In genomic region chr2:151941269-151941668, GRCm38 (mm10) we compare ENCODE assay signal across 9 mouse cellular contexts. TPM values are rescaled to one million over a fixed set of nuclear protein-coding genes. Genes with fewer than 3 reads are reported as not detected.
DNase-seq lines count a peak whose midpoint lies in the region; ATAC-seq and TF ChIP-seq lines count a peak whose summit lies in the region.
"Had no signal": no experiment of that assay in that cellular context is flagged by ENCODE, and none has a peak within 500 bp of the region (broad histone marks: within the 10 kb centered on the region; RNA-seq: fewer than 3 reads in every experiment).

No protein-coding gene starts in this region.

- H3K36me3 ChIP-seq in heart, adult 2 months (ENCODE audit: control insufficient read depth, insufficient read depth, low read length), result no peaks in the 10 kb centered on the region
- H3K36me3 ChIP-seq in E14TG2a.4 (ENCODE audit: insufficient read depth, low read length), result no peaks in the 10 kb centered on the region
- H3K36me3 ChIP-seq in forebrain, embryonic 10.5 days (replicated peaks), result no peaks in the 10 kb centered on the region
- H3K36me3 ChIP-seq: neural tube, embryonic 12.5 days had no signal

- no peaks in the 10 kb centered on the region for H3K79me2 ChIP-seq in heart, adult 2 months (replicated peaks; ENCODE audit: control insufficient read depth, insufficient read depth, low read length)

- DNase-seq in heart, adult 2 months, result peak; percentile 56 to 73
- no peak for DNase-seq in heart, postnatal 25 days (ENCODE audit: low spot score)
- peak; percentile 56 for DNase-seq in lung, adult 2 months
- DNase-seq in forebrain, embryonic 10.5 days (ENCODE audit: extremely low spot score, low spot score), result no peak
- no peak for DNase-seq in urinary bladder, postnatal 25 days (ENCODE audit: low spot score)
- no peak for DNase-seq in right cerebral cortex, postnatal 25 days

- TF ChIP-seq CTCF in heart, adult 2 months (IDR thresholded peaks at IDR 0.05), result peak; percentile 89
- TF ChIP-seq CTCF in E14TG2a.4 (conservative IDR thresholded peaks at IDR 0.05; ENCODE audit: low read length), result peak; percentile 44
- peak; percentile 84 for TF ChIP-seq CTCF in lung, adult 2 months (IDR thresholded peaks at IDR 0.05; ENCODE audit: insufficient read depth, low read length)

- H3K27ac ChIP-seq in heart, adult 2 months, result no peak overlapping the region
- H3K27ac ChIP-seq in forebrain, embryonic 10.5 days, result no peak overlapping the region
- H3K27ac ChIP-seq: neural tube, embryonic 12.5 days had no signal

- ATAC-seq in common myeloid progenitor, adult 5-6 weeks (replicated peaks; ENCODE audit: low read depth, poor library complexity, severe bottlenecking), result peak; percentile 59

- 39% methylated on average over 2 of the region's 2 CpGs for WGBS in heart, adult 2 months
- WGBS in lung, adult 2 months, result 45% methylated on average over 2 of the region's 2 CpGs
- 33% methylated on average over 2 of the region's 2 CpGs for WGBS in forebrain, embryonic 10.5 days

- peaks cover 2% of the 10 kb centered on the region; the same call in 1 of the 2 replicates for H3K4me1 ChIP-seq in heart, adult 2 months (ENCODE audit: control insufficient read depth, insufficient read depth, low read length)
- H3K4me1 ChIP-seq in E14TG2a.4 (replicated peaks; ENCODE audit: low read depth, low read length), result peaks cover 13% of the 10 kb centered on the region; the same call in 1 of the 2 replicates
- peaks cover 3% of the 10 kb centered on the region; the same call in 1 of the 2 replicates for H3K4me1 ChIP-seq in lung, adult 2 months (ENCODE audit: control insufficient read depth, insufficient read depth, low read length)
- H3K4me1 ChIP-seq in forebrain, embryonic 10.5 days, result peaks cover 4% of the 10 kb centered on the region; the same call in 1 of the 2 replicates
- H3K4me1 ChIP-seq: neural tube, embryonic 12.5 days had no signal

- H3K27me3 ChIP-seq in heart, adult 2 months (ENCODE audit: control insufficient read depth, insufficient read depth, low read length), result no peaks in the 10 kb centered on the region
- H3K27me3 ChIP-seq in E14TG2a.4 (ENCODE audit: insufficient read depth, low read length), result peaks cover 18% of the 10 kb centered on the region
- no peaks in the 10 kb centered on the region for H3K27me3 ChIP-seq in forebrain, embryonic 10.5 days (ENCODE audit: poor library complexity, severe bottlenecking)
- H3K27me3 ChIP-seq: neural tube, embryonic 12.5 days had no signal

- H3K9me3 ChIP-seq in E14TG2a.4 (ENCODE audit: low read length), result no peaks in the 10 kb centered on the region
- no peaks in the 10 kb centered on the region for H3K9me3 ChIP-seq in forebrain, embryonic 10.5 days
- H3K9me3 ChIP-seq: neural tube, embryonic 12.5 days had no signal

- intact Hi-C loops in heart, adult 2 months (cut with DNase I), result loop anchor here (1.0 kb wide), 1 partner anchor 53 kb away; no protein-coding TSS in a partner anchor
- intact Hi-C loops in heart, postnatal 25 days (cut with DNase I), result loop anchor here (1.0 kb wide), 1 partner anchor 53 kb away; no protein-coding TSS in a partner anchor

- H3K4me3 ChIP-seq in heart, adult 2 months, result no peak overlapping the region
- H3K4me3 ChIP-seq in E14TG2a.4 (replicated peaks; ENCODE audit: low read length), result no peak overlapping the region
- H3K4me3 ChIP-seq in lung, adult 2 months (replicated peaks; ENCODE audit: extremely low read depth, low read depth, low read length), result no peak overlapping the region
- no peak overlapping the region for H3K4me3 ChIP-seq in forebrain, embryonic 10.5 days
- H3K4me3 ChIP-seq: neural tube, embryonic 12.5 days had no signal

- TF ChIP-seq POLR2A in heart, adult 2 months (IDR thresholded peaks at IDR 0.05; ENCODE audit: insufficient read depth, low read depth, low read length), result no peak
- no peak for TF ChIP-seq POLR2A in lung, adult 2 months (IDR thresholded peaks at IDR 0.05; ENCODE audit: borderline replicate concordance, extremely low read depth, low read depth, low read length)

- H3K9ac ChIP-seq in heart, adult 2 months (ENCODE audit: low read depth, low read length), result no peak overlapping the region
- H3K9ac ChIP-seq: neural tube, embryonic 12.5 days had no signal

- TF ChIP-seq EP300 in heart, adult 2 months (IDR thresholded peaks at IDR 0.05; ENCODE audit: insufficient read depth, low read depth, low read length), result peak; percentile 70; the same call in 1 of the 2 replicates

RNA-seq across cellular contexts. Expression of gene Angpt4, which starts 30.3 kb away (rescaled TPM):
- total RNA-seq in heart, adult 2 months (2021), result under 1 TPM; 0.23 to 0.27 TPM
- 0.94 and 1.0 TPM in 2 replicates for polyA plus RNA-seq in heart, adult 2 months (2012; rRNA removed)
- total RNA-seq in heart, postnatal 25 days (2021), result under 1 TPM; 0.13 to 0.39 TPM
- not detected in 2 replicates for total RNA-seq in common myeloid progenitor, adult 5-6 weeks (2017)
- polyA plus RNA-seq in lung, adult 2 months (2012; rRNA removed), result 2.2 and 4.1 TPM in 2 replicates
- 0.06 and 0.17 TPM in 2 replicates for polyA plus RNA-seq in forebrain, embryonic 10.5 days (2016; fragmentation: Nextera tagmentation; extraction: Ambion mirVana)

RNA-seq across cellular contexts. Expression of gene Fam110a, which starts 38.8 kb away (rescaled TPM):
- 1 to 10 TPM; 4.3 to 4.7 TPM for total RNA-seq in heart, adult 2 months (2021)
- 6.6 and 7.2 TPM in 2 replicates for polyA plus RNA-seq in heart, adult 2 months (2012; rRNA removed)
- 1 to 10 TPM; 4.5 to 4.7 TPM for total RNA-seq in heart, postnatal 25 days (2021)
- 3.4 and 6.7 TPM in 2 replicates for total RNA-seq in common myeloid progenitor, adult 5-6 weeks (2017)
- 41.1 and 42.1 TPM in 2 replicates for polyA plus RNA-seq in lung, adult 2 months (2012; rRNA removed)
- 60.3 and 70.4 TPM in 2 replicates for polyA plus RNA-seq in forebrain, embryonic 10.5 days (2016; fragmentation: Nextera tagmentation; extraction: Ambion mirVana)

RNA-seq across cellular contexts. Expression of gene Slc52a3, which starts 55.0 kb away (rescaled TPM):
- 1 to 10 TPM; 1.8 to 3.4 TPM for total RNA-seq in heart, adult 2 months (2021)
- 2.5 and 2.8 TPM in 2 replicates for polyA plus RNA-seq in heart, adult 2 months (2012; rRNA removed)
- total RNA-seq in heart, postnatal 25 days (2021), result 1 to 10 TPM; 1.8 to 1.9 TPM
- 0.87 and 1.1 TPM in 2 replicates for total RNA-seq in common myeloid progenitor, adult 5-6 weeks (2017)
- 34.5 and 40.5 TPM in 2 replicates for polyA plus RNA-seq in lung, adult 2 months (2012; rRNA removed)
- 0.69 and 0.79 TPM in 2 replicates for polyA plus RNA-seq in forebrain, embryonic 10.5 days (2016; fragmentation: Nextera tagmentation; extraction: Ambion mirVana)

Comparison
In these comparisons a context has a peak if more than half of its experiments do, and no peak if none do; other contexts are left out.
1. DNase-seq: peak in heart, adult 2 months (2 of 2) and lung, adult 2 months (single experiment); none in heart, postnatal 25 days (single experiment), forebrain, embryonic 10.5 days (single experiment), urinary bladder, postnatal 25 days (single experiment) and right cerebral cortex, postnatal 25 days (single experiment).
2. Peak in every context shown above with its lines, with median percentiles within 50 percentile points of each other: CTCF ChIP-seq.